ENCODE assay signal across 17 mouse cellular contexts in the genomic region with DNA sequence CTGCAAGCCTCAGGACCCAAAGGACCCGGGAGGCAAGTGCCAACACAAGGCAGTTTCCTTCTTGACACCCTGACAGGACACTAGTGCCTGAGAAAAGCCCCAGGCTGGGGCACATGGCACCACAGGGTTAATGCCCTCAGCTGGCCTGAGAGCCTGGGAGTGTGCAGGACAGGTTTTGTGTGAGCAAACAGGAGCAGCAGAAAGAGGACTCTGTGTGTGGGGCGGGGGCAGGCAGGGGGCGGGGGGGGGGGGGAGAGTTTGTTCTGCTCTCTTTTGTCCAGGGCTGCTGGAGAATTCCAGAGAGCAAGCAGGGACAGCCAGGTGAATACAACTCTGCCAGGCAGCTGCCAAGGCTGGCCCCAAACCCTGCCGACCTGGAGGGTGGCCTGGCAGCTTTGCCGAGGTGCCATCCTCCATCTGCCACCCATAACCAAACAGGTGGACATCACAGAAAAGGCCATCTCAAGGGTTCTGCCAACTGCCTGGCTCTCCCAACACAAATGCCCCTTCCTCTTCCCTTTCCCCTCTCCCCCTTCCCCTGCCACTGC. TPM values are rescaled to one million over a fixed set of nuclear protein-coding genes. Genes with fewer than 3 reads are reported as not detected.
A peak's percentile ranks its signal among the peaks of the same experiment; 100 is the strongest.
DNase-seq lines count a peak whose midpoint lies in the region; ATAC-seq and TF ChIP-seq lines count a peak whose summit lies in the region.
"Not testable (repeated sequence)": the region's sequence is repeated elsewhere in the genome, so short reads cannot be mapped to it uniquely, and the experiment has no call there.
"Had no signal": no experiment of that assay in that cellular context is flagged by ENCODE, and none has a peak within 500 bp of the region (broad histone marks: within the 10 kb centered on the region; RNA-seq: fewer than 3 reads in every experiment).

No protein-coding gene starts in this region.

- DNase-seq in cerebellum, adult 18-20 months: peak; percentile 24 to 27
- peak; percentile 42 for DNase-seq in cerebellum, adult 9-10 months
- DNase-seq in cerebellum, postnatal 25 days: peak; percentile 17 to 20
- DNase-seq in lung, embryonic 14.5 days; stomach, postnatal 0 days (ENCODE audit: low spot score): not testable (repeated sequence)

- not testable (repeated sequence) for TF ChIP-seq CTCF in lung, embryonic 14.5 days (IDR thresholded peaks at IDR 0.05; ENCODE audit: low read depth); stomach, postnatal 0 days (IDR thresholded peaks at IDR 0.05; ENCODE audit: low read depth)

- peak; percentile 79; the same call in 1 of the 2 replicates for ATAC-seq in cerebellum, adult (ENCODE audit: insufficient number of reproducible peaks, low FRiP score, low TSS enrichment)
- ATAC-seq in lung, embryonic 14.5 days (ENCODE audit: insufficient read depth): peak; percentile 22; the same call in 1 of the 2 replicates
- peak; percentile 75 for ATAC-seq in lung, embryonic 16.5 days (ENCODE audit: low read depth)
- peak; percentile 67 for ATAC-seq in stomach, embryonic 14.5 days (ENCODE audit: insufficient number of reproducible peaks, insufficient read depth, low FRiP score, low read depth)
- ATAC-seq in stomach, postnatal 0 days (ENCODE audit: low FRiP score, low TSS enrichment): 0 out of 2 replicates have a peak, but pooled peaks have one; percentile 42

- not testable (repeated sequence) for H3K36me3 ChIP-seq in lung, embryonic 14.5 days (ENCODE audit: insufficient read depth); lung, embryonic 16.5 days (ENCODE audit: control insufficient read depth, insufficient read depth, low read length); stomach, embryonic 14.5 days (ENCODE audit: control insufficient read depth, insufficient read depth, low read length); stomach, postnatal 0 days (ENCODE audit: control insufficient read depth, insufficient read depth, low read length)

- TF ChIP-seq EP300 in stomach, postnatal 0 days (optimal IDR thresholded peaks at IDR 0.05): not testable (repeated sequence)

- WGBS in lung, embryonic 14.5 days: 40% methylated on average over 1 of the region's 5 CpGs
- no CpG with 5 or more reads among the region's 5 CpGs for WGBS in lung, embryonic 16.5 days
- 89% methylated on average over 1 of the region's 5 CpGs for WGBS in stomach, embryonic 14.5 days
- no CpG with 5 or more reads among the region's 5 CpGs for WGBS in stomach, postnatal 0 days

- H3K4me1 ChIP-seq in lung, embryonic 14.5 days (ENCODE audit: insufficient read depth); lung, embryonic 16.5 days (replicated peaks; ENCODE audit: control insufficient read depth, insufficient read depth, low read length); stomach, embryonic 14.5 days (ENCODE audit: control insufficient read depth, insufficient read depth, low read length); stomach, postnatal 0 days (replicated peaks; ENCODE audit: control insufficient read depth, insufficient read depth): not testable (repeated sequence)

- not testable (repeated sequence) for H3K9me3 ChIP-seq in lung, embryonic 14.5 days (ENCODE audit: low read depth, low read length); lung, embryonic 16.5 days (ENCODE audit: control insufficient read depth, low read length); stomach, embryonic 14.5 days (ENCODE audit: control insufficient read depth, low read depth, low read length); stomach, postnatal 0 days (ENCODE audit: control insufficient read depth, low read length)

- not testable (repeated sequence) for H3K4me3 ChIP-seq in lung, embryonic 14.5 days (ENCODE audit: low read depth, low read length); lung, embryonic 16.5 days (ENCODE audit: low read length); stomach, embryonic 14.5 days (ENCODE audit: low read depth, low read length); stomach, postnatal 0 days (ENCODE audit: low read depth, low read length)

- not testable (repeated sequence) for H3K27ac ChIP-seq in lung, embryonic 14.5 days (ENCODE audit: low read depth); lung, embryonic 16.5 days (ENCODE audit: low read length); stomach, embryonic 14.5 days (ENCODE audit: low read length); stomach, postnatal 0 days (replicated peaks)

- not testable (repeated sequence) for H3K27me3 ChIP-seq in lung, embryonic 14.5 days (ENCODE audit: insufficient read depth, low read length); lung, embryonic 16.5 days (ENCODE audit: control insufficient read depth, insufficient read depth, low read depth, low read length); stomach, embryonic 14.5 days (ENCODE audit: control insufficient read depth, insufficient read depth, low read length); stomach, postnatal 0 days (ENCODE audit: control insufficient read depth, insufficient read depth, low read length)

- H3K4me2 ChIP-seq in lung, embryonic 14.5 days; lung, embryonic 16.5 days (ENCODE audit: low read depth, low read length); stomach, embryonic 14.5 days (replicated peaks; ENCODE audit: low read depth, low read length); stomach, postnatal 0 days (replicated peaks; ENCODE audit: low read depth): not testable (repeated sequence)

- H3K9ac ChIP-seq in lung, embryonic 14.5 days; lung, embryonic 16.5 days (ENCODE audit: low read length); stomach, embryonic 14.5 days (replicated peaks; ENCODE audit: low read depth, low read length); stomach, postnatal 0 days (ENCODE audit: low read length): not testable (repeated sequence)

RNA-seq across cellular contexts. Expression of a gene that starts 2.3 kb away (rescaled TPM):
- 0.08 and 0.13 TPM in 2 replicates for polyA plus RNA-seq in lung, embryonic 14.5 days (2014; fragmentation: Nextera tagmentation; extraction: Ambion mirVana)
- 0.10 and 0.15 TPM in 2 replicates for polyA plus RNA-seq in lung, embryonic 16.5 days (2015; fragmentation: Nextera tagmentation; extraction: Ambion mirVana)
- polyA plus RNA-seq in stomach, embryonic 14.5 days (2014; fragmentation: Nextera tagmentation; extraction: Ambion mirVana): 0.27 TPM in 1 of 2 replicates, not detected in the other
- 0.05 TPM in 2 replicates for polyA plus RNA-seq in stomach, postnatal 0 days (2015; fragmentation: Nextera tagmentation; extraction: Ambion mirVana)
- polyA plus RNA-seq: activated CD4-positive, CD25-positive, alpha-beta regulatory T cell, adult 4 months; CD4-positive, CD25-positive, alpha-beta regulatory T cell, adult 4 months; erythroblast, embryonic 14.5 days; G1E; Patski had no signal

RNA-seq across cellular contexts. Expression of a gene that starts 15.4 kb away (rescaled TPM):
- 0.35 and 2.0 TPM in 2 replicates for polyA plus RNA-seq in lung, embryonic 14.5 days (2014; fragmentation: Nextera tagmentation; extraction: Ambion mirVana)
- 1.6 and 2.7 TPM in 2 replicates for polyA plus RNA-seq in lung, embryonic 16.5 days (2015; fragmentation: Nextera tagmentation; extraction: Ambion mirVana)
- 0.31 and 1.5 TPM in 2 replicates for polyA plus RNA-seq in stomach, embryonic 14.5 days (2014; fragmentation: Nextera tagmentation; extraction: Ambion mirVana)
- 0.59 and 2.0 TPM in 2 replicates for polyA plus RNA-seq in stomach, postnatal 0 days (2015; fragmentation: Nextera tagmentation; extraction: Ambion mirVana)
- polyA plus RNA-seq: erythroblast, embryonic 14.5 days; G1E; Patski had no signal

RNA-seq across cellular contexts. Expression of a gene that starts 29.9 kb away (rescaled TPM):
- 0.11 TPM in 1 of 2 replicates, not detected in the other for polyA plus RNA-seq in lung, embryonic 14.5 days (2014; fragmentation: Nextera tagmentation; extraction: Ambion mirVana)
- polyA plus RNA-seq in lung, embryonic 16.5 days (2015; fragmentation: Nextera tagmentation; extraction: Ambion mirVana): not detected in 2 replicates
- polyA plus RNA-seq in stomach, embryonic 14.5 days (2014; fragmentation: Nextera tagmentation; extraction: Ambion mirVana): not detected in 2 replicates
- 0.04 and 0.11 TPM in 2 replicates for polyA plus RNA-seq in stomach, postnatal 0 days (2015; fragmentation: Nextera tagmentation; extraction: Ambion mirVana)
- polyA plus RNA-seq: activated CD4-positive, CD25-positive, alpha-beta regulatory T cell, adult 4 months; CD4-positive, CD25-positive, alpha-beta regulatory T cell, adult 4 months; embryonic facial prominence, embryonic 11.5 days; erythroblast, embryonic 14.5 days; forebrain, embryonic 12.5 days; forebrain, embryonic 14.5 days; G1E; Patski had no signal

RNA-seq across cellular contexts. Expression of a gene that starts 30.1 kb away (rescaled TPM):
- polyA plus RNA-seq in lung, embryonic 14.5 days (2014; fragmentation: Nextera tagmentation; extraction: Ambion mirVana): 3.6 and 5.6 TPM in 2 replicates
- polyA plus RNA-seq in lung, embryonic 16.5 days (2015; fragmentation: Nextera tagmentation; extraction: Ambion mirVana): 2.4 and 4.6 TPM in 2 replicates
- 3.3 and 7.9 TPM in 2 replicates for polyA plus RNA-seq in stomach, embryonic 14.5 days (2014; fragmentation: Nextera tagmentation; extraction: Ambion mirVana)
- 2.7 and 7.4 TPM in 2 replicates for polyA plus RNA-seq in stomach, postnatal 0 days (2015; fragmentation: Nextera tagmentation; extraction: Ambion mirVana)
- polyA plus RNA-seq: erythroblast, embryonic 14.5 days; G1E; Patski had no signal

RNA-seq across cellular contexts. Expression of a gene that starts 50.0 kb away (rescaled TPM):
- polyA plus RNA-seq in lung, embryonic 14.5 days (2014; fragmentation: Nextera tagmentation; extraction: Ambion mirVana): 0.09 and 0.11 TPM in 2 replicates
- polyA plus RNA-seq in lung, embryonic 16.5 days (2015; fragmentation: Nextera tagmentation; extraction: Ambion mirVana): not detected in 2 replicates
- polyA plus RNA-seq in stomach, embryonic 14.5 days (2014; fragmentation: Nextera tagmentation; extraction: Ambion mirVana): not detected in 2 replicates
- 0.46 and 0.61 TPM in 2 replicates for polyA plus RNA-seq in stomach, postnatal 0 days (2015; fragmentation: Nextera tagmentation; extraction: Ambion mirVana)
- polyA plus RNA-seq: activated CD4-positive, CD25-positive, alpha-beta regulatory T cell, adult 4 months; CD4-positive, CD25-positive, alpha-beta regulatory T cell, adult 4 months; embryonic facial prominence, embryonic 11.5 days; erythroblast, embryonic 14.5 days; forebrain, embryonic 10.5 days; G1E; Patski had no signal

Comparison
In these comparisons a context has a peak if more than half of its experiments do, and no peak if none do; other contexts are left out.
1. ATAC-seq: peak in every context shown above with its lines; median percentile 79 in cerebellum, adult; 75 in lung, embryonic 16.5 days; 67 in stomach, embryonic 14.5 days; 42 in stomach, postnatal 0 days; 22 in lung, embryonic 14.5 days.